Mouse (Mus musculus) left cerebral cortex, postnatal 10 days (tissue): ENCODE data around the gene Wnt6. TPM values are rescaled to one million over a fixed set of nuclear protein-coding genes. Genes with fewer than 3 reads are reported as not detected.

Experiments used
- DNase-seq, 2 experiments: peaks; one replicate each; pipeline ENCODE4 v3.0.0; 2021 to 2022; ENCODE audit warnings: low spot score in 2 of 2, mixed read lengths in 1 of 2; ENCODE audit errors: extremely low spot score in 1 of 2
- intact Hi-C: fragments of 180-260 bp; cut with DNase I; formaldehyde crosslinking; loops from one replicate; pipeline ENCODE4 v1.15.1; 2025
- total RNA-seq, 2 experiments: library from RNA; stranded (reverse); gene quantifications; 2 replicates each; pipeline ENCODE4 v1.2.3; 2021

Gene Wnt6
- total RNA-seq, 2 experiments from 2014 or later, result 1.2 to 1.7 TPM

DNA sequence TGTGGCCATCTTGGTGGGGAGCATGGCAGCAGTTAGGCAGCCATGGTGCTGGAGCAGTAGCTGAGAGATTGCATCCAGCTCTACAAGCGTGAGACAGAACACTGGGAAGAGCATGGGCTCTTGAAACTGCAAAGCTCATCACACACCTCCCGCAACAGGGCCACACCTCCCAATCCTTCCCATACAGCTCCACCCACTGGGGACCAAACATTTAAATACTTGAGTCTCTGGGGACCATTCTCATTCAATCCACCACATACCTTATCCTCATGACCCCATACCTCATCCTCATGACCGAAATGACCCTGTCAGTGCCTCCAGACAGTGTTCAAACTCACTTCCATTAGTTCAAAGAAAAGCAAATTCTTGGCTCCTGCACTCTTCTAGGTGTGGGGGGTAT is 61.6 kb downstream of the Wnt6 start:
- DNase-seq, result no peak
- intact Hi-C loops, result no loop called here

Other genes starting within 250 kb of the Wnt6 start
- gene Plcd4, start 229.0 kb upstream of the Wnt6 start, total RNA-seq, result 10 to 100 TPM in 1 of 2 experiments, 1 to 10 TPM in 1; 7.6 to 10.9 TPM
- gene Usp37, start 227.6 kb upstream of the Wnt6 start, total RNA-seq, result 10 to 100 TPM; 24.6 to 25.4 TPM
- gene Zfp142, start 183.6 kb upstream of the Wnt6 start, total RNA-seq, result 10 to 100 TPM; 24.1 to 25.3 TPM
- 10 to 100 TPM; 21.2 to 23.1 TPM for gene Bcs1l, start 183.6 kb upstream of the Wnt6 start, total RNA-seq
- 10 to 100 TPM; 55.7 to 59.1 TPM for gene Rnf25, start 170.5 kb upstream of the Wnt6 start, total RNA-seq
- gene Stk36, start 170.4 kb upstream of the Wnt6 start, total RNA-seq, result 1 to 10 TPM; 7.5 to 8.8 TPM
- 10 to 100 TPM; 21.3 to 28.2 TPM for gene Ttll4, start 110.1 kb upstream of the Wnt6 start, total RNA-seq
- 1 to 10 TPM in 1 of 2 experiments, under 1 TPM in 1; 0.75 to 1.3 TPM for gene Cyp27a1, start 58.3 kb upstream of the Wnt6 start, total RNA-seq
- not detected for gene Prkag3, start 22.7 kb upstream of the Wnt6 start, total RNA-seq
- 1 to 10 TPM in 1 of 2 experiments, under 1 TPM in 1; 0.87 to 1.1 TPM for gene Wnt10a, start 19.6 kb downstream of the Wnt6 start, total RNA-seq
- 100 to 1,000 TPM; 474 to 481 TPM for gene Cdk5r2, start 83.0 kb downstream of the Wnt6 start, total RNA-seq
- gene Fev, start 113.5 kb downstream of the Wnt6 start, total RNA-seq, result not detected
- not detected for gene Cryba2, start 121.3 kb downstream of the Wnt6 start, total RNA-seq
- gene Cfap65, start 163.7 kb downstream of the Wnt6 start, total RNA-seq, result 1 to 10 TPM; 1.6 to 2.1 TPM
- under 1 TPM; 0.45 to 0.47 TPM for gene Ihh, start 179.8 kb downstream of the Wnt6 start, total RNA-seq